Mouse (Mus musculus): ENCODE measurements around the gene Arap1. TPM values are rescaled to one million over a fixed set of nuclear protein-coding genes. Genes with fewer than 3 reads are reported as not detected.

The Arap1 gene
- polyA plus RNA-seq, 1 experiment from 2014 or later: 8.7 TPM

DNA sequence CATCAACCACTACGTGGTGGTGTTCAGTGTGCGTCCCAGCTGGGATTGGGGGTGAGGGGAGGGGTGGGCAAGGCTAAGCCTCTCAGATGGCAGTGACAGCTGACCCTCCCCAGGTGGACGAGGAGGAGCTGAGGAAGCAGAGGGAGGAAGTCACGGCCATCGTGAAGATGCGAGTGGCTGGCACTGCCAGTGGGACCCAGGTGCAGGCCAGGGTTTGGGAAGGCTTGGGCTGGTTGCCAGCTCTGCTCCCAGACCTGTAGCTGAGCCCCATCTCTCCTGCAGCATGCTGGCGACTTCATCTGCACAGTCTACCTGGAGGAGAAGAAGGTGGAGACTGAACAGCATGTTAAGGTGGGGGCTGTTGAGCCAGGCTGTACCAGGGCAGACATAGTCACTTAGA is 53.6 kb downstream of the Arap1 start:
- no peaks in the 10 kb centered on the region for H3K36me3 ChIP-seq (ENCODE audit: control insufficient read depth, insufficient read depth, low read length)
- no peak for ATAC-seq (ENCODE audit: low FRiP score, low TSS enrichment)
- WGBS: 86% methylated on average over 7 of the region's 7 CpGs
- H3K9me3 ChIP-seq (ENCODE audit: control insufficient read depth, low read length): no peaks in the 10 kb centered on the region
- H3K27ac ChIP-seq (replicated peaks; ENCODE audit: low read depth, low read length): no peak overlapping the region
- no peak overlapping the region for H3K9ac ChIP-seq (replicated peaks; ENCODE audit: low read length)
- H3K27me3 ChIP-seq (ENCODE audit: control insufficient read depth, insufficient read depth, low read length): no peaks in the 10 kb centered on the region
- no peak for DNase-seq
- H3K4me3 ChIP-seq (replicated peaks; ENCODE audit: low read depth, low read length): no peak overlapping the region
- H3K4me2 ChIP-seq (ENCODE audit: low read length): no peak overlapping the region
- no peaks in the 10 kb centered on the region for H3K4me1 ChIP-seq (ENCODE audit: control insufficient read depth, insufficient read depth, low read length)

DNA sequence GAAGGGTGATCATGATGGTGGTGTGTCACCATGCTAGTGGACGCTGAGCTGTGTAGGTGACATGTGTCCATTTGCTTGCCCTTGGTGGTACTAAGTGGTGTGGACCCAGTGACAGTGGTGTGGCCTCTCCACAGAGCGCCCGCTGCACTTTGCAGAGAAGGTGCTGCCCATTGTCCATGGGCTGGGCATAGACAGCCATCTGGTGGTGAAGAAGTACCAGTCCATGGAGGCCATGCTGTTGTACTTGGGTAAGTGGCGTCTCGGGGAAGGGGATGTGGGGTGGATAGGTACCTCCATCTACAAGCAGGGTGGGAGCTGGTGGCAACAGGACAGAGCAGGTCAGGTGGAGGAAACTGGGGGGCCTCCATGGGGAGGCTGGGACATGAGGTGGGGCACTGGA is 56.0 kb downstream of the Arap1 start:
- H3K27me3 ChIP-seq (ENCODE audit: control insufficient read depth, insufficient read depth, low read length): no peaks in the 10 kb centered on the region
- 95% methylated on average over 5 of the region's 5 CpGs for WGBS
- H3K4me1 ChIP-seq (ENCODE audit: control insufficient read depth, insufficient read depth, low read length): no peaks in the 10 kb centered on the region
- H3K4me3 ChIP-seq (replicated peaks; ENCODE audit: low read depth, low read length): no peak overlapping the region
- H3K36me3 ChIP-seq (ENCODE audit: control insufficient read depth, insufficient read depth, low read length): no peaks in the 10 kb centered on the region
- H3K4me2 ChIP-seq (ENCODE audit: low read length): no peak overlapping the region
- no peaks in the 10 kb centered on the region for H3K9me3 ChIP-seq (ENCODE audit: control insufficient read depth, low read length)
- H3K27ac ChIP-seq (replicated peaks; ENCODE audit: low read depth, low read length): no peak overlapping the region
- no peak overlapping the region for H3K9ac ChIP-seq (replicated peaks; ENCODE audit: low read length)
- ATAC-seq (ENCODE audit: low FRiP score, low TSS enrichment) (no peak), DNase-seq (no peak)

DNA sequence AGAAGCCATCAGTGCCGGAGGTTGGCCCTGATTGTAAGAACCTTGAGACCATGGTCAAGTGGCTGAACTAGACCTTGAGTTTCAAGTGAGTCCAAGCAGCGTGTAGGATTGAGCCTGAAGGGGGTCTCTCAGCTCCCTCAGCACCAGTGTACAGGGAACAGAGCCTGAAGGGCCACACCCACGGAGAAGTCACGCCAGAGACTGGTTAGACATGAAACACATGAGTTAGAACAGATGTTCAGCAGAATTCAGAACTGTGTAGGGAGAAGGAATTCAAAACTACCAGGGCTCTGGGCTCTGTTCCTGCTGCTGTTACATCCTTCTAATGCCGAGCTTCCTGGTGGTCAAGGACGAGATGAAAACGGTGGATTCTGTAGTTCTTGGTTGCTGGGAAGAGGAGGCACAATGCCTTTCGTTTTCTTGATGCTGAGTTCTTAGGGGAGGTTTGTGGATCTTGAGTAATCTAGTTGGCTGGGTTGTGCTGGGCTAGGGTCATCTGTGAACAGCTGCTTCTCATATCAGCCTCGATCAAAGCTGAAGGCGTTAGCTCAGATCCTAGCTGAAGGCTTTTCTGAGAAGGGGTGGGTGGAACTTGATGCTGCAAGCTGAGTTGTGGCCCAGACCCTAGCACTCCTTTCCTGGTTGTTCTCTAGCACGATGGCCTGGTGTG is 62.5 kb downstream of the Arap1 start, which contains the start of gene Gm45837:
TSS of gene Gm45837 (plus strand) at position 620 of the 670 bp plus-strand sequence.
- Histone ChIP-seq H3K4me3 (replicated peaks; ENCODE audit: low read depth, low read length) (no peak within 1 kb of the TSS), H3K36me3 (ENCODE audit: control insufficient read depth, insufficient read depth, low read length) (no peaks in the 10 kb centered on the region), H3K27me3 (ENCODE audit: control insufficient read depth, insufficient read depth, low read length) (no peaks in the 10 kb centered on the region), H3K27ac (replicated peaks; ENCODE audit: low read depth, low read length) (no peak within 1 kb of the TSS), H3K9ac (replicated peaks; ENCODE audit: low read length) (no peak within 1 kb of the TSS), H3K4me1 (ENCODE audit: control insufficient read depth, insufficient read depth, low read length) (peaks cover 9% of the 10 kb centered on the region), H3K4me2 (ENCODE audit: low read length) (no peak within 1 kb of the TSS), H3K9me3 (ENCODE audit: control insufficient read depth, low read length) (no peaks in the 10 kb centered on the region)
- DNase-seq (no peak), ATAC-seq (ENCODE audit: low FRiP score, low TSS enrichment) (no peak)
- WGBS: 83% methylated on average over 11 of the region's 11 CpGs

DNA sequence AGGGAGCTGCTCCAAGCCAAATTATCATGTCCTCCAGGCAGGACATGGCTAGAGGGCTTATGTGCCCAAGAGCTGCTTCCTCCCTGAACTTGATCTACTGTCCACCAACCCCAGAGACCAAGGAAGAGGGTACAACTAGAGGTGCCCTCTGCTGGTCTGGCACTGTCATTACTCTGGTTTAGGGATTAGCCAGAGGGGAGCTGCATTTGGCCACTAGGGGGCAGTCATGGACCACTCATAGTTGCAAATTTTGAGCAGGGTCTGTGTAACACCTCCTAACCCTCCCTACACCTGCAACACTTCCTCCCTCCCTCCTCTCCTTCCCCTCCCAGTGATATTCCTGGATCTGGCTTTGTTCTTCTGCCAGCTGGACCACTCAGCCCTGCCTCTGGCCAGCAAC is 64.9 kb downstream of the Arap1 start:
- ATAC-seq (ENCODE audit: low FRiP score, low TSS enrichment) (peak; percentile 44), DNase-seq (peak; percentile 90)
- H3K4me2 ChIP-seq (ENCODE audit: low read length): no peak overlapping the region
- H3K36me3 ChIP-seq (ENCODE audit: control insufficient read depth, insufficient read depth, low read length): no peaks in the 10 kb centered on the region
- peaks cover 13% of the 10 kb centered on the region for H3K4me1 ChIP-seq (ENCODE audit: control insufficient read depth, insufficient read depth, low read length)
- peaks cover 4% of the 10 kb centered on the region; the same call in 1 of the 2 replicates for H3K27me3 ChIP-seq (ENCODE audit: control insufficient read depth, insufficient read depth, low read length)
- H3K9ac ChIP-seq (replicated peaks; ENCODE audit: low read length): no peak overlapping the region
- H3K9me3 ChIP-seq (ENCODE audit: control insufficient read depth, low read length): no peaks in the 10 kb centered on the region
- no peak overlapping the region for H3K4me3 ChIP-seq (replicated peaks; ENCODE audit: low read depth, low read length)
- H3K27ac ChIP-seq (replicated peaks; ENCODE audit: low read depth, low read length): no peak overlapping the region

DNA sequence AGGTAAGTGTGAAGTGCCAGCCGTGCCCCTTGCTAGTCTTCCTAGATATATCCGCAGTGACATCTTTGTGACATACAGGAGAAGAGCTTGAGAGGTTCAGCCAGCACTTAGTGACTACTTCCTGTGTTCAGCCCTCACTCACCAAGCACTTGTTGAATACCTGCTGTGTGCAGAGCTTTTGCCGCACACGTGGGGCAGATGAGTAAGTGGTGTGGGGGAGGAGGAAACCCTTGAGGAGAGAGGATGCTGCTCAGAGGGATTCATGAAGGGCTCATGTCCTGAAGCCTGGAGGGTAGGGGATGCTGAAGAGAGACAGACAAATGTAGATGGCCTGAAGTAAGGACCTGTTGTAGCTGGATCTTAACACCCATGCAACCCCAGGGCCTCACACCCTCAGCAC is 66.3 kb downstream of the Arap1 start:
- no peak for ATAC-seq (ENCODE audit: low FRiP score, low TSS enrichment)
- Histone ChIP-seq H3K36me3 (ENCODE audit: control insufficient read depth, insufficient read depth, low read length) (no peaks in the 10 kb centered on the region), H3K27ac (replicated peaks; ENCODE audit: low read depth, low read length) (no peak overlapping the region), H3K4me1 (ENCODE audit: control insufficient read depth, insufficient read depth, low read length) (peaks cover 13% of the 10 kb centered on the region), H3K9me3 (ENCODE audit: control insufficient read depth, low read length) (no peaks in the 10 kb centered on the region), H3K4me3 (replicated peaks; ENCODE audit: low read depth, low read length) (no peak overlapping the region), H3K9ac (replicated peaks; ENCODE audit: low read length) (no peak overlapping the region), H3K4me2 (ENCODE audit: low read length) (no peak overlapping the region), H3K27me3 (ENCODE audit: control insufficient read depth, insufficient read depth, low read length) (peaks cover 4% of the 10 kb centered on the region; the same call in 1 of the 2 replicates)
- DNase-seq: no peak
- 56% methylated on average over 4 of the region's 4 CpGs for WGBS

DNA sequence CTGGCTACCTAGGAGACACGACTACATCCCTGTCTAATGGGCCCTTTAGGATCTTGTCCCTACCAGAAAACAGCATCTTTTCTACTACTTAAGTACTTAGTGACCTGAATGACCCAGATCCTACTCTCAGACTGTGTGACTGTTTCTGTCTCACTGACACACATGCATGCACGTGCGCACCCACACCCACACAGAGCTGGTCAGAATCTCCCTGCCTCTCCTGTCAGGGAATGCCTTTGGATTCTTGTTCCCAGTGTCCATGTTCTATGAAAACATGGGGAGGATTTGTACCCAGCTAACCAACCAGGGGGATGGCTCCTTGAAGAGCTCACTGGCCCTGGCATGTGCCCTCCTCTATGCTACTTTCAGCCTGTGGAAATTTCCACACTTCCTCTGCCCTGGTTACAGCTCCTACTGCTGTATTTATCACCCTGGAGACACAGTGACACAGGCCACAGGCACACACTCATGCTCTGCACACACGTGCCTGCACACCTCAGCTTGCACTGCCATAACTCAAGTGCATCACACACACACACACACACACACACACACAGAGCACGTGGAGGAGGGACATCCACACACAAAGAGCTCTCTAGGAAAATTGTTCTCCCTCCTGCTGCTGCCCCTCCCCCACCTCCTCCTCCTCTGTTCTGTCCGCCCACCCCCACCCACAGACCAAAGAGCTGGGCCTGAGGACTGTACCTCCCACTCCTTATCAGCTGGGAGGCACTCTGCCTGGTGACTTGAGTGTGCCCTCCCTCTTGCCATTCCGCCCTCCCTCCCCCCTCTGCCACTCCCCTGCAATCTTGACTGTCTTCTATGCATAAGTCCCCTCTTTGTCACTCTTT is 67.0 kb downstream of the Arap1 start:
- H3K9ac ChIP-seq (replicated peaks; ENCODE audit: low read length): no peak overlapping the region

DNA sequence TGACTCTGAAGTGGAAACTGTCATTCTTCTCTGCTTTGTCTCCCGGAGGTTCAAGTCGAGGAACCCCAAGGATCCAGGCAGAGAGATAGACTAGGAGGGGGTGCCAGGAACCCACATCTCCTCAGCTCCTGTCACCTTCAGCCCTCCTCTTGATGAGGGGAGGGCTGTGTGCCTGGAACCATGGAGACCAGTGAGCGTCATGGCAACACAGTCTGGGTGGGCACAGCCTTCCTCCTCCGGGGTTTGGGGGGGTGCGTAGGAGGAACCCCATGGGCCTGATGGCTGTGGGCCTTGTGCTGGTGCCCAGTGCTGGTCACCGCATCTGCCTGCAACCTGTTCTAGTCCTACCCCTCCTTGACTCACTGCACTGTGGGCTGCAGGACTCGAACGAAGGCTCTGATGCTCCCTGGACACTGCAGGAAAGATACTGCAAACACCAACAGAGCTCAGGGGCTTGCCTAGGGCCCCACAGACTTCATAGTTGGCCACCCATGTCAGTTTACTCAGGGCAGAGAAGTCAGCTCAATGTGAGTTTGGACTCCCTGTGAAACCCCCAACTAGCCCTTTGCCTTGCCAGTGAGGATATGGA is 67.7 kb downstream of the Arap1 start:
- Histone ChIP-seq H3K9ac (replicated peaks; ENCODE audit: low read length) (no peak overlapping the region), H3K4me1 (ENCODE audit: control insufficient read depth, insufficient read depth, low read length) (peaks cover 18% of the 10 kb centered on the region), H3K4me2 (ENCODE audit: low read length) (no peak overlapping the region), H3K27me3 (ENCODE audit: control insufficient read depth, insufficient read depth, low read length) (peaks cover 12% of the 10 kb centered on the region; the same call in 1 of the 2 replicates), H3K27ac (replicated peaks; ENCODE audit: low read depth, low read length) (peak overlapping the region; percentile 68), H3K36me3 (ENCODE audit: control insufficient read depth, insufficient read depth, low read length) (no peaks in the 10 kb centered on the region), H3K4me3 (replicated peaks; ENCODE audit: low read depth, low read length) (no peak overlapping the region), H3K9me3 (ENCODE audit: control insufficient read depth, low read length) (no peaks in the 10 kb centered on the region)
- ATAC-seq (ENCODE audit: low FRiP score, low TSS enrichment) (peak; percentile 15; the same call in 1 of the 2 replicates), DNase-seq (no peak)
- WGBS: 30% methylated on average over 8 of the region's 8 CpGs

More for the DNA sequence above, 67.0 kb downstream of the Arap1 start:
- H3K9me3 ChIP-seq (ENCODE audit: control insufficient read depth, low read length): no peaks in the 10 kb centered on the region
- H3K27me3 ChIP-seq (ENCODE audit: control insufficient read depth, insufficient read depth, low read length): peaks cover 6% of the 10 kb centered on the region; the same call in 1 of the 2 replicates
- ATAC-seq (ENCODE audit: low FRiP score, low TSS enrichment) (peak; percentile 48; the same call in 1 of the 2 replicates), DNase-seq (peak; percentile 71)
- no peak overlapping the region for H3K4me3 ChIP-seq (replicated peaks; ENCODE audit: low read depth, low read length)
- H3K36me3 ChIP-seq (ENCODE audit: control insufficient read depth, insufficient read depth, low read length): no peaks in the 10 kb centered on the region
- no peak overlapping the region for H3K4me2 ChIP-seq (ENCODE audit: low read length)
- WGBS: 27% methylated on average over 7 of the region's 7 CpGs
- H3K4me1 ChIP-seq (ENCODE audit: control insufficient read depth, insufficient read depth, low read length): peaks cover 15% of the 10 kb centered on the region
- peak overlapping the region; percentile 68 for H3K27ac ChIP-seq (replicated peaks; ENCODE audit: low read depth, low read length)

DNA sequence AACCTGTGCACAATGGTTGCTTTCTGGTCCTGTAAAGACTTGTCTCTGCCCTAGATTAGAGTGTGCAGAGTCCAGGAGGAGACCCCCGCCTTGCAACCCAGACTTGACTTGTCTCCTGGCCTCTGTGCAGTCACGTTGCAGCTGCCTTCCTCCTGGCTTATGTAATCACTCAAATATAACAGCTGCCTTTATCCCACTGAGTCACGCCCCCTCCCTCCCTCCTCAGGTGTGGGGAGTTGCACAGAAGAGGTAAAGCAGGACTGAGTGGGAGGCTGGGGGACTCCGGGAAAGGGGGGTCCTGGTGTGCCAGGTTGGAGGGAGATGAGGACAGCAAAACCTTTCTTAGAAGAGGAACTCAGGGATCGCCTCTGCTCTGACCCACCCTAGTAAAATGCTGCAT is 68.5 kb downstream of the Arap1 start:
- WGBS: 68% methylated on average over 5 of the region's 5 CpGs
- no peak for DNase-seq
- Histone ChIP-seq H3K9me3 (ENCODE audit: control insufficient read depth, low read length) (no peaks in the 10 kb centered on the region), H3K4me3 (replicated peaks; ENCODE audit: low read depth, low read length) (no peak overlapping the region), H3K4me1 (ENCODE audit: control insufficient read depth, insufficient read depth, low read length) (peaks cover 21% of the 10 kb centered on the region), H3K36me3 (ENCODE audit: control insufficient read depth, insufficient read depth, low read length) (no peaks in the 10 kb centered on the region), H3K4me2 (ENCODE audit: low read length) (no peak overlapping the region), H3K27me3 (ENCODE audit: control insufficient read depth, insufficient read depth, low read length) (peaks cover 12% of the 10 kb centered on the region; the same call in 1 of the 2 replicates), H3K9ac (replicated peaks; ENCODE audit: low read length) (no peak overlapping the region), H3K27ac (replicated peaks; ENCODE audit: low read depth, low read length) (no peak overlapping the region)
- no peak for ATAC-seq (ENCODE audit: low FRiP score, low TSS enrichment)
